Mouse (Mus musculus) forebrain, embryonic 16.5 days (tissue): ENCODE measurements around the gene Wasf2. TPM values are rescaled to one million over a fixed set of nuclear protein-coding genes. Genes with fewer than 3 reads are reported as not detected.

Source experiments
- ATAC-seq: fragments of 200-750 bp; cut with Nextera tagmentation; 2 replicates; pipeline ENCODE4 v1.8.0; 2017; ENCODE audit warnings: mild to moderate bottlenecking, moderate library complexity
- H3K27ac ChIP-seq: fragments of 300-500 bp; sonication (generic); 2 replicates; pipeline ENCODE4 v1.5.1; 2014; ENCODE audit warnings: low read length, control low read depth
- H3K27me3 ChIP-seq: fragments of 300-500 bp; sonication (generic); replicated peaks from 2 replicates; pipeline ENCODE4 v1.6.1; 2014; ENCODE audit warnings: low read length; ENCODE audit not compliant: control insufficient read depth, insufficient read depth
- H3K36me3 ChIP-seq: fragments of 300-500 bp; sonication (generic); 2 replicates; pipeline ENCODE4 v1.6.1; 2014; ENCODE audit not compliant: control insufficient read depth, insufficient read depth
- H3K4me1 ChIP-seq: fragments of 300-500 bp; sonication (generic); replicated peaks from 2 replicates; pipeline ENCODE4 v1.6.1; 2014; ENCODE audit warnings: low read length; ENCODE audit not compliant: control insufficient read depth, insufficient read depth
- H3K4me2 ChIP-seq: fragments of 300-500 bp; sonication (generic); 2 replicates; pipeline ENCODE4 v1.6.1; 2014; ENCODE audit warnings: mild to moderate bottlenecking, low read length, control low read depth
- H3K4me3 ChIP-seq: fragments of 300-500 bp; sonication (generic); replicated peaks from 2 replicates; pipeline ENCODE4 v1.5.1; 2014; ENCODE audit warnings: mild to moderate bottlenecking, low read length, control low read depth
- H3K9ac ChIP-seq: fragments of 300-500 bp; sonication (generic); replicated peaks from 2 replicates; pipeline ENCODE4 v1.6.1; 2014; ENCODE audit warnings: low read depth, low read length, control low read depth
- H3K9me3 ChIP-seq: fragments of 300-500 bp; sonication (generic); 2 replicates; pipeline ENCODE4 v1.6.1; 2016; ENCODE audit warnings: low read length; ENCODE audit not compliant: control insufficient read depth
- WGBS: fragments of 180-500 bp; shearing (Covaris S2); extraction: QIAGEN DNeasy Blood & Tissue Kit; methylation state at CpG from one replicate; pipeline ENCODE4 v1.1.7; 2014; 5-methylcytosine and 5-hydroxymethylcytosine counted together
- polyA plus RNA-seq: library from polyadenylated mRNA; unstranded; fragments of >200 nt; fragmentation: Nextera tagmentation; extraction: Ambion mirVana; gene quantifications from 2 replicates; pipeline ENCODE4 v1.2.1, GENCODE M21; 2015

Wasf2 gene
- polyA plus RNA-seq, 1 experiment from 2014 or later, result 27.0 TPM

GRCm38 (mm10) chr4:133226073-133226472 is 95.8 kb downstream of the Wasf2 start:
- 72% methylated on average over 10 of the region's 10 CpGs for WGBS
- Histone ChIP-seq H3K4me1 (no peaks in the 10 kb centered on the region), H3K4me2 (no peak overlapping the region), H3K27me3 (peaks cover 3% of the 10 kb centered on the region), H3K4me3 (no peak overlapping the region), H3K27ac (no peak overlapping the region), H3K36me3 (no peaks in the 10 kb centered on the region), H3K9me3 (no peaks in the 10 kb centered on the region), H3K9ac (no peak overlapping the region)
- ATAC-seq, result no peak

GRCm38 (mm10) chr4:133227636-133228035 is 97.3 kb downstream of the Wasf2 start:
- no peak overlapping the region for H3K27ac ChIP-seq
- WGBS, result 82% methylated on average over 8 of the region's 8 CpGs
- no peak overlapping the region for H3K9ac ChIP-seq
- H3K4me1 ChIP-seq, result no peaks in the 10 kb centered on the region
- H3K9me3 ChIP-seq, result no peaks in the 10 kb centered on the region
- no peaks in the 10 kb centered on the region for H3K36me3 ChIP-seq
- no peak overlapping the region for H3K4me3 ChIP-seq
- H3K27me3 ChIP-seq, result 0 out of 2 replicates have a peak, but pooled peaks cover 2% of the 10 kb centered on the region
- no peak for ATAC-seq
- no peak overlapping the region for H3K4me2 ChIP-seq

- no peaks in the 10 kb centered on the region for H3K27me3 ChIP-seq
- 66% methylated on average over 8 of the region's 8 CpGs for WGBS
- no peak overlapping the region for H3K27ac ChIP-seq
- no peak overlapping the region for H3K4me2 ChIP-seq
- no peaks in the 10 kb centered on the region for H3K9me3 ChIP-seq
- no peak for ATAC-seq
- H3K9ac ChIP-seq, result no peak overlapping the region
- H3K4me3 ChIP-seq, result no peak overlapping the region
- no peaks in the 10 kb centered on the region for H3K36me3 ChIP-seq
- H3K4me1 ChIP-seq, result no peaks in the 10 kb centered on the region
Observed at GRCm38 (mm10) chr4:133229582-133229981, 99.3 kb downstream of the Wasf2 start.

GRCm38 (mm10) chr4:133233285-133233976 is 103.1 kb downstream of the Wasf2 start:
- no peak overlapping the region for H3K27ac ChIP-seq
- no peaks in the 10 kb centered on the region for H3K27me3 ChIP-seq
- H3K9ac ChIP-seq, result no peak overlapping the region
- ATAC-seq, result no peak
- no peak overlapping the region for H3K4me3 ChIP-seq
- 39% methylated on average over 10 of the region's 10 CpGs for WGBS
- H3K4me1 ChIP-seq, result no peaks in the 10 kb centered on the region
- H3K9me3 ChIP-seq, result no peaks in the 10 kb centered on the region
- no peak overlapping the region for H3K4me2 ChIP-seq
- H3K36me3 ChIP-seq, result no peaks in the 10 kb centered on the region

GRCm38 (mm10) chr4:133234771-133235170 is 104.5 kb downstream of the Wasf2 start:
- no peak overlapping the region for H3K4me2 ChIP-seq

GRCm38 (mm10) chr4:133235415-133235814 is 105.1 kb downstream of the Wasf2 start:
- H3K4me1 ChIP-seq, result no peaks in the 10 kb centered on the region; the same call in 1 of the 2 replicates
- no peak overlapping the region for H3K4me3 ChIP-seq
- no peak for ATAC-seq
- H3K9ac ChIP-seq, result no peak overlapping the region
- H3K27ac ChIP-seq, result no peak overlapping the region
- no peaks in the 10 kb centered on the region for H3K9me3 ChIP-seq
- no peaks in the 10 kb centered on the region for H3K36me3 ChIP-seq
- H3K27me3 ChIP-seq, result peaks cover 7% of the 10 kb centered on the region
- no peak overlapping the region for H3K4me2 ChIP-seq
- 79% methylated on average over 5 of the region's 5 CpGs for WGBS

More at GRCm38 (mm10) chr4:133234771-133235170, 104.5 kb downstream of the Wasf2 start:
- H3K36me3 ChIP-seq, result no peaks in the 10 kb centered on the region
- peaks cover under 1% of the 10 kb centered on the region for H3K27me3 ChIP-seq
- no peak for ATAC-seq
- 59% methylated on average over 5 of the region's 5 CpGs for WGBS
- no peak overlapping the region for H3K4me3 ChIP-seq
- H3K4me1 ChIP-seq, result no peaks in the 10 kb centered on the region
- no peaks in the 10 kb centered on the region for H3K9me3 ChIP-seq
- H3K9ac ChIP-seq, result no peak overlapping the region
- H3K27ac ChIP-seq, result no peak overlapping the region

- H3K4me2 ChIP-seq, result no peak overlapping the region
- H3K27me3 ChIP-seq, result peaks cover 29% of the 10 kb centered on the region
- WGBS, result 71% methylated on average over 4 of the region's 4 CpGs
- H3K4me1 ChIP-seq, result peaks cover 13% of the 10 kb centered on the region
- no peaks in the 10 kb centered on the region for H3K36me3 ChIP-seq
- no peak overlapping the region for H3K27ac ChIP-seq
- no peak overlapping the region for H3K4me3 ChIP-seq
- no peak overlapping the region for H3K9ac ChIP-seq
- no peaks in the 10 kb centered on the region for H3K9me3 ChIP-seq
- no peak for ATAC-seq
Observed at GRCm38 (mm10) chr4:133237911-133238310, 107.6 kb downstream of the Wasf2 start.

- no peaks in the 10 kb centered on the region for H3K9me3 ChIP-seq
- H3K27ac ChIP-seq, result no peak within 1 kb of the TSS
- ATAC-seq, result 0 out of 2 replicates have a peak, but pooled peaks have one; percentile 24
- peaks cover 38% of the 10 kb centered on the region for H3K27me3 ChIP-seq
- H3K4me1 ChIP-seq, result peaks cover 13% of the 10 kb centered on the region
- no peaks in the 10 kb centered on the region for H3K36me3 ChIP-seq
- peak within 1 kb of the TSS; percentile 41 for H3K9ac ChIP-seq
- H3K4me2 ChIP-seq, result peak within 1 kb of the TSS; percentile 52
- peak within 1 kb of the TSS; percentile 45 for H3K4me3 ChIP-seq
- 4% methylated on average over 16 of the region's 16 CpGs for WGBS
Observed at GRCm38 (mm10) chr4:133240490-133240921, 110.2 kb downstream of the Wasf2 start, which contains the start of gene Map3k6. Gene Map3k6, plus strand, starts transcription at chr4:133240818.

- peaks cover 13% of the 10 kb centered on the region for H3K4me1 ChIP-seq
- no peak overlapping the region for H3K27ac ChIP-seq
- H3K4me3 ChIP-seq, result peak overlapping the region; percentile 45
- H3K9ac ChIP-seq, result peak overlapping the region; percentile 41
- peak; percentile 91 for ATAC-seq
- H3K36me3 ChIP-seq, result no peaks in the 10 kb centered on the region
- H3K4me2 ChIP-seq, result peak overlapping the region; percentile 52
- no peaks in the 10 kb centered on the region for H3K9me3 ChIP-seq
- H3K27me3 ChIP-seq, result peaks cover 38% of the 10 kb centered on the region
- WGBS, result under 1% methylated on average over 78 of the region's 78 CpGs
Observed at GRCm38 (mm10) chr4:133240934-133241908, 110.9 kb downstream of the Wasf2 start.
